Mouse (Mus musculus): Measurements from ENCODE around the gene Lima1. TPM values are rescaled to one million over a fixed set of nuclear protein-coding genes. Genes with fewer than 3 reads are reported as not detected.
"Not testable (repeated sequence)": the region's sequence is repeated elsewhere in the genome, so short reads cannot be mapped to it uniquely, and the experiment has no call there.

The Lima1 gene
- polyA plus RNA-seq, 1 experiment = 0.01 TPM

- no peaks in the 10 kb centered on the region for H3K36me3 ChIP-seq (ENCODE audit: control insufficient read depth)
- H3K27me3 ChIP-seq (ENCODE audit: control insufficient read depth) = no peaks in the 10 kb centered on the region
- no peaks in the 10 kb centered on the region; the same call in 1 of the 2 replicates for H3K4me1 ChIP-seq (ENCODE audit: control insufficient read depth)
- H3K4me3 ChIP-seq (replicated peaks) = no peak overlapping the region
- no peaks in the 10 kb centered on the region for H3K9me3 ChIP-seq (ENCODE audit: control insufficient read depth, low read length)
- TF ChIP-seq TAL1 (IDR thresholded peaks at IDR 0.05; ENCODE audit: low read length) = no peak
- TF ChIP-seq GATA1 (IDR thresholded peaks at IDR 0.05; ENCODE audit: low read length) = no peak
Observed at GRCm38 (mm10) chr15:99904333-99904732, 29.1 kb upstream of the Lima1 start.

GRCm38 (mm10) chr15:99903227-99903626 lies 28.0 kb upstream of the Lima1 start:
- Histone ChIP-seq H3K9me3 (ENCODE audit: control insufficient read depth, low read length) (no peaks in the 10 kb centered on the region), H3K4me1 (ENCODE audit: control insufficient read depth) (no peaks in the 10 kb centered on the region), H3K27me3 (ENCODE audit: control insufficient read depth) (no peaks in the 10 kb centered on the region), H3K4me3 (replicated peaks) (no peak overlapping the region), H3K36me3 (ENCODE audit: control insufficient read depth) (no peaks in the 10 kb centered on the region)
- no peak for TF ChIP-seq GATA1 (IDR thresholded peaks at IDR 0.05; ENCODE audit: low read length)
- no peak for TF ChIP-seq TAL1 (IDR thresholded peaks at IDR 0.05; ENCODE audit: low read length)

- Histone ChIP-seq H3K4me1 (ENCODE audit: control insufficient read depth) (no peaks in the 10 kb centered on the region), H3K4me3 (replicated peaks) (no peak overlapping the region), H3K36me3 (ENCODE audit: control insufficient read depth) (no peaks in the 10 kb centered on the region), H3K27me3 (ENCODE audit: control insufficient read depth) (no peaks in the 10 kb centered on the region), H3K9me3 (ENCODE audit: control insufficient read depth, low read length) (no peaks in the 10 kb centered on the region)
- TF ChIP-seq GATA1 (IDR thresholded peaks at IDR 0.05; ENCODE audit: low read length) = no peak
- TF ChIP-seq TAL1 (IDR thresholded peaks at IDR 0.05; ENCODE audit: low read length) = no peak
Observed at GRCm38 (mm10) chr15:99902786-99903185, 27.5 kb upstream of the Lima1 start.

GRCm38 (mm10) chr15:99896621-99897020 lies 21.4 kb upstream of the Lima1 start:
- Histone ChIP-seq H3K27me3 (ENCODE audit: control insufficient read depth) (no peaks in the 10 kb centered on the region), H3K36me3 (ENCODE audit: control insufficient read depth) (no peaks in the 10 kb centered on the region), H3K9me3 (ENCODE audit: control insufficient read depth, low read length) (no peaks in the 10 kb centered on the region), H3K4me3 (replicated peaks) (no peak overlapping the region), H3K4me1 (ENCODE audit: control insufficient read depth) (no peaks in the 10 kb centered on the region)
- TF ChIP-seq TAL1 (IDR thresholded peaks at IDR 0.05; ENCODE audit: low read length) = no peak
- TF ChIP-seq GATA1 (IDR thresholded peaks at IDR 0.05; ENCODE audit: low read length) = no peak

- Histone ChIP-seq H3K27me3 (ENCODE audit: control insufficient read depth) (peaks cover 5% of the 10 kb centered on the region; the same call in 1 of the 2 replicates), H3K4me1 (ENCODE audit: control insufficient read depth) (no peaks in the 10 kb centered on the region), H3K36me3 (ENCODE audit: control insufficient read depth) (no peaks in the 10 kb centered on the region), H3K9me3 (ENCODE audit: control insufficient read depth, low read length) (no peaks in the 10 kb centered on the region), H3K4me3 (replicated peaks) (no peak overlapping the region)
- TF ChIP-seq GATA1 (IDR thresholded peaks at IDR 0.05; ENCODE audit: low read length) (no peak), TAL1 (IDR thresholded peaks at IDR 0.05; ENCODE audit: low read length) (no peak)
Observed at GRCm38 (mm10) chr15:99891355-99891754, 16.1 kb upstream of the Lima1 start.

- no peak overlapping the region for H3K4me3 ChIP-seq (replicated peaks)
- TF ChIP-seq GATA1 (IDR thresholded peaks at IDR 0.05; ENCODE audit: low read length) = no peak
- TF ChIP-seq TAL1 (IDR thresholded peaks at IDR 0.05; ENCODE audit: low read length) = no peak
- H3K36me3 ChIP-seq (ENCODE audit: control insufficient read depth) = no peaks in the 10 kb centered on the region
- H3K9me3 ChIP-seq (ENCODE audit: control insufficient read depth, low read length) = no peaks in the 10 kb centered on the region
- H3K4me1 ChIP-seq (ENCODE audit: control insufficient read depth) = no peaks in the 10 kb centered on the region
- peaks cover 5% of the 10 kb centered on the region; the same call in 1 of the 2 replicates for H3K27me3 ChIP-seq (ENCODE audit: control insufficient read depth)
Observed at GRCm38 (mm10) chr15:99890412-99891236, 15.4 kb upstream of the Lima1 start.

- TF ChIP-seq TAL1 (IDR thresholded peaks at IDR 0.05; ENCODE audit: low read length) (no peak), GATA1 (IDR thresholded peaks at IDR 0.05; ENCODE audit: low read length) (no peak)
- Histone ChIP-seq H3K9me3 (ENCODE audit: control insufficient read depth, low read length) (no peaks in the 10 kb centered on the region), H3K27me3 (ENCODE audit: control insufficient read depth) (peaks cover 5% of the 10 kb centered on the region; the same call in 1 of the 2 replicates), H3K4me1 (ENCODE audit: control insufficient read depth) (no peaks in the 10 kb centered on the region), H3K4me3 (replicated peaks) (no peak overlapping the region), H3K36me3 (ENCODE audit: control insufficient read depth) (no peaks in the 10 kb centered on the region)
Observed at GRCm38 (mm10) chr15:99889275-99889874, 14.1 kb upstream of the Lima1 start.

- not testable (repeated sequence) for H3K4me3 ChIP-seq (replicated peaks); H3K27me3 ChIP-seq (ENCODE audit: control insufficient read depth); H3K36me3 ChIP-seq (ENCODE audit: control insufficient read depth)
Observed at GRCm38 (mm10) chr15:99887130-99887529, 11.9 kb upstream of the Lima1 start.

GRCm38 (mm10) chr15:99884038-99884437 lies 8.8 kb upstream of the Lima1 start:
- Histone ChIP-seq H3K27me3 (ENCODE audit: control insufficient read depth) (no peaks in the 10 kb centered on the region), H3K9me3 (ENCODE audit: control insufficient read depth, low read length) (no peaks in the 10 kb centered on the region), H3K4me3 (replicated peaks) (no peak overlapping the region), H3K4me1 (ENCODE audit: control insufficient read depth) (no peaks in the 10 kb centered on the region), H3K36me3 (ENCODE audit: control insufficient read depth) (no peaks in the 10 kb centered on the region; the same call in 1 of the 2 replicates)
- TF ChIP-seq GATA1 (IDR thresholded peaks at IDR 0.05; ENCODE audit: low read length) (no peak), TAL1 (IDR thresholded peaks at IDR 0.05; ENCODE audit: low read length) (no peak)

More at GRCm38 (mm10) chr15:99887130-99887529, 11.9 kb upstream of the Lima1 start:
- not testable (repeated sequence) for H3K4me1 ChIP-seq (ENCODE audit: control insufficient read depth); H3K9me3 ChIP-seq (ENCODE audit: control insufficient read depth, low read length)

Data from erythroblast, embryonic 14.5 days (primary cell).